Mouse (Mus musculus) left cerebral cortex, adult 18-20 months (tissue): ENCODE measurements at regions not wholly inside any gene's neighbourhood (a gene's known extent, or its start where the extent isn't known, plus 50 kb on each side); places are given as distances from the start of the nearest gene placed in this dataset.

Experiments
- DNase-seq, 2 experiments: peaks; one replicate each; pipeline ENCODE4 v3.0.0; 2021 to 2022; ENCODE audit warnings: low spot score in 2 of 2, mixed read lengths in 1 of 2

- peak; percentile 75 to 81 for DNase-seq
These were observed 155.8 kb upstream of the Gm12830 start for GRCm38 (mm10) chr4:114665684-114666083.

GRCm38 (mm10) chr4:114666238-114666978 lies 155.1 kb upstream of the Gm12830 start:
- DNase-seq: no peak

- no peak for DNase-seq
These were observed 154.6 kb upstream of the Gm12830 start for GRCm38 (mm10) chr4:114666979-114667328.

GRCm38 (mm10) chr4:114672096-114672720 lies 149.3 kb upstream of the Gm12830 start:
- DNase-seq: no peak

GRCm38 (mm10) chr4:114676908-114677898 lies 144.3 kb upstream of the Gm12830 start:
- no peak for DNase-seq

- no peak for DNase-seq
These were observed 143.2 kb upstream of the Gm12830 start for GRCm38 (mm10) chr4:114678053-114678941.

- no peak for DNase-seq
These were observed 141.2 kb upstream of the Gm12830 start for GRCm38 (mm10) chr4:114680360-114680759.

GRCm38 (mm10) chr4:114682955-114683354 lies 138.6 kb upstream of the Gm12830 start:
- no peak for DNase-seq

- DNase-seq: no peak
These were observed 137.8 kb upstream of the Gm12830 start for GRCm38 (mm10) chr4:114683696-114684095.

GRCm38 (mm10) chr4:114684844-114685382 lies 136.6 kb upstream of the Gm12830 start:
- DNase-seq: no peak

- DNase-seq: peak; percentile 26 to 40
These were observed 136.1 kb upstream of the Gm12830 start for GRCm38 (mm10) chr4:114685454-114685853.

- DNase-seq: no peak
These were observed 135.4 kb upstream of the Gm12830 start for GRCm38 (mm10) chr4:114686091-114686490.

GRCm38 (mm10) chr4:114688356-114688972 lies 133.1 kb upstream of the Gm12830 start:
- DNase-seq: no peak

GRCm38 (mm10) chr4:114688973-114689371 lies 132.6 kb upstream of the Gm12830 start:
- DNase-seq: no peak

GRCm38 (mm10) chr4:114705586-114705985 lies 115.9 kb upstream of the Gm12830 start:
- DNase-seq: no peak

GRCm38 (mm10) chr4:114710182-114710909 lies 111.2 kb upstream of the Gm12830 start:
- no peak for DNase-seq

GRCm38 (mm10) chr4:114711082-114711481 lies 110.4 kb upstream of the Gm12830 start:
- no peak for DNase-seq

- no peak for DNase-seq
These were observed 109.4 kb upstream of the Gm12830 start for GRCm38 (mm10) chr4:114712005-114712665.
